Mouse (Mus musculus) heart, embryonic 11.5 days (tissue): ENCODE results near the gene Atp6v0a1. TPM values are rescaled to one million over a fixed set of nuclear protein-coding genes. Genes with fewer than 3 reads are reported as not detected.

ENCODE experiments used
- ATAC-seq: fragments of 200-750 bp; cut with Nextera tagmentation; replicated peaks from 2 replicates; pipeline ENCODE4 v1.8.0; 2017; ENCODE audit warnings: moderate library complexity; ENCODE audit not compliant: insufficient number of reproducible peaks, low FRiP score, low TSS enrichment
- H3K27ac ChIP-seq: fragments of 300-500 bp; sonication (generic); 2 replicates; pipeline ENCODE4 v1.5.1; 2014; ENCODE audit warnings: mild to moderate bottlenecking, low read depth, low read length
- H3K27me3 ChIP-seq: fragments of 300-500 bp; sonication (generic); 2 replicates; pipeline ENCODE4 v1.6.1; 2014; ENCODE audit warnings: mild to moderate bottlenecking, low read length, mixed read lengths; ENCODE audit not compliant: control insufficient read depth, insufficient read depth
- H3K36me3 ChIP-seq: fragments of 300-500 bp; sonication (generic); 2 replicates; pipeline ENCODE4 v1.6.1; 2014; ENCODE audit warnings: mild to moderate bottlenecking, low read length, moderate library complexity, mixed read lengths; ENCODE audit not compliant: control insufficient read depth, insufficient read depth
- H3K4me1 ChIP-seq: fragments of 300-500 bp; sonication (generic); 2 replicates; pipeline ENCODE4 v1.6.1; 2014; ENCODE audit warnings: low read length; ENCODE audit not compliant: control insufficient read depth, insufficient read depth
- H3K4me2 ChIP-seq: fragments of 300-500 bp; sonication (generic); 2 replicates; pipeline ENCODE4 v1.6.1; 2014; ENCODE audit warnings: mild to moderate bottlenecking, moderate library complexity
- H3K4me3 ChIP-seq: fragments of 300-500 bp; sonication (generic); 2 replicates; pipeline ENCODE4 v1.5.1; 2014; ENCODE audit warnings: low read depth, low read length
- H3K9ac ChIP-seq: fragments of 300-500 bp; sonication (generic); 2 replicates; pipeline ENCODE4 v1.6.1; 2014; ENCODE audit warnings: mild to moderate bottlenecking, low read depth, low read length, moderate library complexity
- H3K9me3 ChIP-seq: fragments of 300-500 bp; sonication (generic); replicated peaks from 2 replicates; pipeline ENCODE4 v1.6.1; 2016; ENCODE audit warnings: low read length; ENCODE audit not compliant: control insufficient read depth
- WGBS: fragments of 180-500 bp; shearing (Covaris S2); extraction: QIAGEN DNeasy Blood & Tissue Kit; methylation state at CpG from one replicate; pipeline ENCODE4 v1.1.7; 2014; ENCODE audit not compliant: insufficient replicate concordance; 5-methylcytosine and 5-hydroxymethylcytosine counted together
- polyA plus RNA-seq: library from polyadenylated mRNA; unstranded; fragments of >200 nt; fragmentation: Nextera tagmentation; extraction: Ambion mirVana; gene quantifications from 2 replicates; pipeline ENCODE4 v1.2.1, GENCODE M21; 2014

The Atp6v0a1 gene
- polyA plus RNA-seq, 1 experiment from 2014 or later, result 57.1 TPM

GRCm38 (mm10) chr11:100965760-100966159, 43.5 kb upstream of the Atp6v0a1 start:
- Histone ChIP-seq H3K27ac (peak overlapping the region; percentile 50), H3K4me3 (no peak overlapping the region), H3K9me3 (no peaks in the 10 kb centered on the region), H3K27me3 (no peaks in the 10 kb centered on the region), H3K9ac (peak overlapping the region; percentile 43; the same call in 1 of the 2 replicates), H3K36me3 (0 out of 2 replicates have a peak, but pooled peaks cover 2% of the 10 kb centered on the region), H3K4me1 (peaks cover 59% of the 10 kb centered on the region), H3K4me2 (peak overlapping the region; percentile 73)
- ATAC-seq, result no peak
- WGBS, result 45% methylated on average over 6 of the region's 6 CpGs

- Histone ChIP-seq H3K4me1 (peaks cover 62% of the 10 kb centered on the region), H3K4me2 (peak overlapping the region; percentile 73), H3K4me3 (peak overlapping the region; percentile 85), H3K27me3 (no peaks in the 10 kb centered on the region), H3K9ac (peak overlapping the region; percentile 94), H3K27ac (peak overlapping the region; percentile 88), H3K36me3 (0 out of 2 replicates have a peak, but pooled peaks cover 2% of the 10 kb centered on the region), H3K9me3 (no peaks in the 10 kb centered on the region)
- 16% methylated on average over 5 of the region's 5 CpGs for WGBS
- ATAC-seq, result no peak
Measured at GRCm38 (mm10) chr11:100967376-100967775, 41.9 kb upstream of the Atp6v0a1 start.

- Histone ChIP-seq H3K27ac (peak overlapping the region; percentile 88), H3K9me3 (no peaks in the 10 kb centered on the region), H3K4me3 (peak overlapping the region; percentile 85), H3K27me3 (no peaks in the 10 kb centered on the region), H3K4me1 (peaks cover 56% of the 10 kb centered on the region), H3K9ac (peak overlapping the region; percentile 94), H3K36me3 (0 out of 2 replicates have a peak, but pooled peaks cover 2% of the 10 kb centered on the region), H3K4me2 (peak overlapping the region; percentile 73)
- ATAC-seq, result no peak
- WGBS, result 61% methylated on average over 5 of the region's 5 CpGs
Measured at GRCm38 (mm10) chr11:100967881-100968420, 41.3 kb upstream of the Atp6v0a1 start.

GRCm38 (mm10) chr11:100968501-100968900, 40.8 kb upstream of the Atp6v0a1 start:
- WGBS, result 64% methylated on average over 5 of the region's 5 CpGs
- H3K9ac ChIP-seq, result peak overlapping the region; percentile 94
- H3K9me3 ChIP-seq, result no peaks in the 10 kb centered on the region
- peak overlapping the region; percentile 85 for H3K4me3 ChIP-seq
- 0 out of 2 replicates have a peak, but pooled peaks cover 2% of the 10 kb centered on the region for H3K36me3 ChIP-seq
- ATAC-seq, result no peak
- H3K4me1 ChIP-seq, result peaks cover 51% of the 10 kb centered on the region
- peak overlapping the region; percentile 88 for H3K27ac ChIP-seq
- no peaks in the 10 kb centered on the region for H3K27me3 ChIP-seq
- H3K4me2 ChIP-seq, result peak overlapping the region; percentile 73

GRCm38 (mm10) chr11:100969189-100969743, 40.0 kb upstream of the Atp6v0a1 start:
- peaks cover 47% of the 10 kb centered on the region for H3K4me1 ChIP-seq
- peak overlapping the region; percentile 73 for H3K4me2 ChIP-seq
- no peaks in the 10 kb centered on the region for H3K27me3 ChIP-seq
- ATAC-seq, result no peak
- H3K27ac ChIP-seq, result peak overlapping the region; percentile 88
- WGBS, result 3% methylated on average over 35 of the region's 35 CpGs
- H3K36me3 ChIP-seq, result no peaks in the 10 kb centered on the region
- H3K9me3 ChIP-seq, result no peaks in the 10 kb centered on the region
- peak overlapping the region; percentile 85 for H3K4me3 ChIP-seq
- H3K9ac ChIP-seq, result peak overlapping the region; percentile 94

GRCm38 (mm10) chr11:100969744-100970556, 39.3 kb upstream of the Atp6v0a1 start:
- Histone ChIP-seq H3K4me3 (peak overlapping the region; percentile 85), H3K36me3 (no peaks in the 10 kb centered on the region), H3K27ac (peak overlapping the region; percentile 88), H3K27me3 (no peaks in the 10 kb centered on the region), H3K4me2 (peak overlapping the region; percentile 73), H3K4me1 (peaks cover 41% of the 10 kb centered on the region), H3K9me3 (no peaks in the 10 kb centered on the region), H3K9ac (peak overlapping the region; percentile 94)
- WGBS, result under 1% methylated on average over 65 of the region's 65 CpGs
- peak; percentile 40; the same call in 1 of the 2 replicates for ATAC-seq

- H3K4me3 ChIP-seq, result peak within 1 kb of the TSS; percentile 85
- H3K27me3 ChIP-seq, result no peaks in the 10 kb centered on the region
- no peaks in the 10 kb centered on the region for H3K9me3 ChIP-seq
- ATAC-seq, result peak; percentile 83
- under 1% methylated on average over 20 of the region's 20 CpGs for WGBS
- H3K36me3 ChIP-seq, result no peaks in the 10 kb centered on the region
- peak within 1 kb of the TSS; percentile 73 for H3K4me2 ChIP-seq
- H3K9ac ChIP-seq, result peak within 1 kb of the TSS; percentile 94
- peak within 1 kb of the TSS; percentile 88 for H3K27ac ChIP-seq
- H3K4me1 ChIP-seq, result peaks cover 35% of the 10 kb centered on the region
Measured at GRCm38 (mm10) chr11:100970557-100970937, 38.7 kb upstream of the Atp6v0a1 start, which contains the start of gene Cavin1. Gene Cavin1 (minus strand): TSS chr11:100970887.

- Histone ChIP-seq H3K4me3 (peak overlapping the region; percentile 85), H3K4me1 (peaks cover 26% of the 10 kb centered on the region), H3K9me3 (no peaks in the 10 kb centered on the region), H3K4me2 (peak overlapping the region; percentile 73), H3K36me3 (no peaks in the 10 kb centered on the region), H3K27ac (peak overlapping the region; percentile 88; the same call in 1 of the 2 replicates), H3K9ac (peak overlapping the region; percentile 94; the same call in 1 of the 2 replicates), H3K27me3 (no peaks in the 10 kb centered on the region)
- ATAC-seq, result no peak
- 61% methylated on average over 10 of the region's 10 CpGs for WGBS
Measured at GRCm38 (mm10) chr11:100971455-100971854, 37.8 kb upstream of the Atp6v0a1 start.
